Mouse (Mus musculus): ENCODE results near the gene Rhot2.
A peak's percentile ranks its signal among the peaks of the same experiment; 100 is the strongest.

DNA sequence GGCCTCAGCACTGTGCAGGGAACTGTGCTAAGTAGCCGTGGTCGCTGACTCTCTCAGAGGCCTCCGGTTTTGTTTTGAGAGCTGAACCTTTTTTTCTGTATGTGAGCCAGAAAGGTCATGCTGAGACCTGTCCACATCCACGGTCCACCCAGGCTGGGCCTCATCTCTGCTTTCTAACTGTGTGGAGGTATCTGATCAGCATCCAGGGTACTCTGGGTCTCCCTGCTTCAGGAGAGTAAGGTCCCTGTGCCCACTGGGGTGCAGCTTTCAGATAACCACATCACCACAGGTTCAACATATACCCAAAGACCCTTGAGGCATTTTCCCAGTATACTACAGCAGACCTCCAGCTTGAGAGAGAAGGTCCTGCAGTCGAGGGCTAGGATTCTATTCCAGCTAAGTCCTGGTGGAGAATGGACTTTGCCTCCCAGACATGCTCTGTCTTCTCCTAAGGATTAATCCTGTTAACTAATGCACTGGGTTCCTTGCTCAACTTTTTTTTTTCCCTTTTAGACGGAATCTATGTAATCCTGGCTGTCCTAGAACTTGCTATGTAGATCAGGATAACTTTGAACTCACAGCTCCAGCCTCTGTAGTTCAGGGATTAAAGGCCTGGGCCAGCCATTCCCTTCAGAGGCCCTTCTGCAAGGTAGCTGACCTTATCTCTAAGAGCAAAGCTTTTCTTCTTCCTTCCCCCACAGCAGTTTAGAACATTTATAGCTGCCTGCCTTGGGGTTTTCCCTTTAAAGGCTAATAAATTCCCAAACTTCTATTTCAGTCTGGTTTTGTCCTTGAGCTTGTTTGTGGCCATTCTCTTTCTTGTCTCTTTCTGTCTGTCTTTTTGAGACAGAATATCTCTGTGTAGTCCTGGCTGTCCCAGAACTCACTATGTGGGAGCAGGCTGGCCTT is 17.3 kb upstream of the Rhot2 start:
- TF ChIP-seq POLR2A (IDR thresholded peaks at IDR 0.05; ENCODE audit: low read depth, low read length) = 0 out of 2 replicates have a peak, but pooled peaks have one; percentile 39
- TF ChIP-seq CTCF (IDR thresholded peaks at IDR 0.05; ENCODE audit: extremely low read depth, insufficient read length, insufficient replicate concordance, low read depth, low read length) = no peak

All from small intestine, adult 2 months (tissue).